Mouse (Mus musculus): ENCODE results near the gene Apba3. TPM values are rescaled to one million over a fixed set of nuclear protein-coding genes. Genes with fewer than 3 reads are reported as not detected.
A peak's percentile ranks its signal among the peaks of the same experiment; 100 is the strongest.

Apba3 gene
- polyA plus RNA-seq, 1 experiment, result 45.2 TPM

- TF ChIP-seq POLR2A (IDR thresholded peaks at IDR 0.05; ENCODE audit: borderline replicate concordance, extremely low read depth, insufficient read depth, insufficient read length, poor library complexity, severe bottlenecking) (no peak), CTCF (IDR thresholded peaks at IDR 0.05; ENCODE audit: borderline replicate concordance, extremely low read depth, insufficient read depth, insufficient read length) (no peak)
- no peak for DNase-seq (ENCODE audit: low read depth)
Measured at GRCm38 (mm10) chr10:81284189-81284588, 17.4 kb downstream of the Apba3 start.

DNA sequence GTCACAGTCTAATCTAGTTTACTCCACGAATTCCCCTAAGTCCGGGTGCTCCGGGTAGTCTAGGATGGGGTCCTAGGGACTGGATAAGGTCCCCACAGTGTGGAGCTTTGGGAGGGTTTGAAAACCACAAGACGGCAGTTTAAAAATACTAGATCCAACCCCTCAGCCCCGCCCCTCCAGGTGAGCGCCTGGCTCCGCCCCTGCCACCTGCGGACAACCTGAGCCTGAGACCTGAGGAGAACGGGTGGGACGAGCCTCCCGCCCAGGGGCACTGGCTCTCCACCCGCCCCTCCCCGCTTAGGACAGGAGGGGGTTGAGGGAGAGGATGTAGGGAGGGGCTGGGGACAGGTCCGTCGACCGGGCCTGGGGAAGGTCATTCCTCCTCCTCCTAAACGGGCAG, 18.0 kb downstream of the Apba3 start:
- TF ChIP-seq POLR2A (IDR thresholded peaks at IDR 0.05; ENCODE audit: borderline replicate concordance, extremely low read depth, insufficient read depth, insufficient read length, poor library complexity, severe bottlenecking) (no peak), CTCF (IDR thresholded peaks at IDR 0.05; ENCODE audit: borderline replicate concordance, extremely low read depth, insufficient read depth, insufficient read length) (no peak)
- DNase-seq (ENCODE audit: low read depth), result no peak

DNA sequence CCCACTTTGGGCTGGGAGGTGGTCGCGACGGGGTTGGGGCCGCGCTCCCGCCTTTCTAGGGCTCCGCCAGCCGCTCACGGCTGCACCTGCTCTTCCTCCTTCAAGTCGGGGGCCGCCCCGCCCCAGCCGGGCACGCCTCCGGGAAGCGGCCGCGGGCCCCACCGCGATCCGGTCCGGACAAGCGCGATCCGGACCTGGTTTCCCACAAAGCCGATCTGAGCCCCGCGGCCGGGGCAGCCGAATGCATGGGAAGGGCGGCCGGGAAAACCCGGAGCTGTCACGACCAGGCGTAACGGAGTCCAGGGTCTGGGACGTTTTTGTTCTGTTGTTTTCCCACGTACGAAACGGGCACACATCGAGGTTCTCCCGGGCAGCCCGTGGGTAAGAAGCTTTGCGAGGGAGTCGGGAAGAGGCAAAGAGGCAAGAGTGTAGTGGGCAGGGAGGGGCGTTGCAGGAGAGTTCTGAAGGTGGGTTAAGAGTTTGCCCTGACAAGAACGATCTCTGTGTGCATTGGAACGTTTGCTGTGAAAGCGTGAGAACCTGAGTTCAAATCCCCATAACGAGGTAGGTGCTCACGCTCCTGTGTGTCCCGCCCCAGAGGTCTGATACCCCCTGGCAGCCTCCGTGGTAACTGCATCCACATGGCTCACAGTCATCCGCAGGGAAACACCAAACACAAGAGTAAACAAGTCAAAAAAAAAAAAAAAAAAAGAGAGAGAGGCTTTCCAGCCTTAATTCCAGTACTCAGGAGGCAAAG, 19.1 kb downstream of the Apba3 start:
- peak; percentile 95 for DNase-seq (ENCODE audit: low read depth)
- TF ChIP-seq POLR2A (IDR thresholded peaks at IDR 0.05; ENCODE audit: borderline replicate concordance, extremely low read depth, insufficient read depth, insufficient read length, poor library complexity, severe bottlenecking) (0 out of 2 replicates have a peak, but pooled peaks have one; percentile 18), CTCF (IDR thresholded peaks at IDR 0.05; ENCODE audit: borderline replicate concordance, extremely low read depth, insufficient read depth, insufficient read length) (no peak)

DNA sequence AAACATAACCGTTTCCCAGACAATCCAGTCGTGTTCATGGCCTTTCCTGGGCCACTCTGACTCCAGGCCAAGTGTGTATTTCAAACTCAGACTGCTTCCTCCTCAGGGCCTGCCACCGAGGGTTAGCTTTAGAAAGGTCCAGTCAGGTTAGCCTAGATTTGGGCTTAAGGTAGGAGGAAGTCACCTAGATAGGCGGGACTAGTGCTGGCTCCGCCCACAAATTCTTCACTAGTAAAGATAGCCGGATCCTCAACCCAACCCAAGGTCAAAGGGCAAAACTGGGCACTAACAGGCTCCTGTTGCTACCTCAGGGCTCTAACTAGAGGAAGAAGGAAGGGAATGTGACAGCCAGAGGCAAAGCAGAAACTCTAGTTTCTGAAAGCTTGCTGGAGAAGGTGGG, 19.8 kb downstream of the Apba3 start:
- DNase-seq (ENCODE audit: low read depth), result no peak
- TF ChIP-seq POLR2A (IDR thresholded peaks at IDR 0.05; ENCODE audit: borderline replicate concordance, extremely low read depth, insufficient read depth, insufficient read length, poor library complexity, severe bottlenecking), result no peak
- TF ChIP-seq CTCF (IDR thresholded peaks at IDR 0.05; ENCODE audit: borderline replicate concordance, extremely low read depth, insufficient read depth, insufficient read length), result no peak

- no peak for DNase-seq (ENCODE audit: low read depth)
Measured at GRCm38 (mm10) chr10:81287513-81288157, 20.9 kb downstream of the Apba3 start.

DNA sequence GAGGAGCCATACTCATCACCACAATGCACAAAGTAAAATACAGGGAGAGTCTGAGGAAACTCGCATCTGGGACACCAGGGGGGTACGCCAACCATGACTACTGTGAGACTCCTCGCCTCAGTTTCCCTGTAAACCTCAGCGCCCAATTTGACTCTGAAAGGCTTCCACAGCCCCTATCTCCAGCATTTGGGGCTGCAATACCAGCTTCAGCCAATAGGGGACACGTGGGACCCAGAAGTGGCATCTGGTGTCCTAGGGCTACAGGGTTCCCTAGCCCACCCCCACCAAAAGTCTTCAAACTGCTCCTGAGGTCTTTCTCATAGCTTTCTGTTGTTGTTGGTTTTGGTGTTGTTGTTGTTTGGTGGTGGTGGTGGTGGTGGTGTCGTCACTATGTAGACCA, 21.8 kb downstream of the Apba3 start:
- no peak for TF ChIP-seq POLR2A (IDR thresholded peaks at IDR 0.05; ENCODE audit: borderline replicate concordance, extremely low read depth, insufficient read depth, insufficient read length, poor library complexity, severe bottlenecking)
- TF ChIP-seq CTCF (IDR thresholded peaks at IDR 0.05; ENCODE audit: borderline replicate concordance, extremely low read depth, insufficient read depth, insufficient read length), result peak; percentile 53; the same call in 1 of the 2 replicates
- DNase-seq (ENCODE audit: low read depth), result no peak

More at GRCm38 (mm10) chr10:81287513-81288157, 20.9 kb downstream of the Apba3 start:
- TF ChIP-seq CTCF (IDR thresholded peaks at IDR 0.05; ENCODE audit: borderline replicate concordance, extremely low read depth, insufficient read depth, insufficient read length) (peak; percentile 70), POLR2A (IDR thresholded peaks at IDR 0.05; ENCODE audit: borderline replicate concordance, extremely low read depth, insufficient read depth, insufficient read length, poor library complexity, severe bottlenecking) (no peak)

DNA sequence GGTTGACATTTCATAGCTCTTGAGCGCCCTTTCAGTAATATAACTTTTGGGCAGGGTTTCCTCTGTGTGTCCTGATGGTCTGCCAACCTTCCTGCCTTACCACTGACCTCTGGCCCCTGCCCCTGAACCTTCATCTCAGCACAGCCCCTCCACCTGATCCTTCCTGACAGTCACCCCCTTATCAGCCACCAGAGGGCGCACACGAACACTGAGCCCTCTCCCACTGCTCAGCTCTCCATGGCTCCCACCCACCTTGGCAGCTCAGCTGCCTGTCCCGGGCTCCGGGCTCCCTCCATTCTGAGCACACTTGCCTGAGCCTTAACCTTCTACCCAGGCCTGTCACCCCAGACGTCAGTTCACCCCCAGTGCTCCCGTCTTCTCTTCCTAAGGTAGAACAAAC, 22.5 kb downstream of the Apba3 start:
- TF ChIP-seq POLR2A (IDR thresholded peaks at IDR 0.05; ENCODE audit: borderline replicate concordance, extremely low read depth, insufficient read depth, insufficient read length, poor library complexity, severe bottlenecking) (no peak), CTCF (IDR thresholded peaks at IDR 0.05; ENCODE audit: borderline replicate concordance, extremely low read depth, insufficient read depth, insufficient read length) (peak; percentile 95)
- DNase-seq (ENCODE audit: low read depth), result peak; percentile 79

- TF ChIP-seq CTCF (IDR thresholded peaks at IDR 0.05; ENCODE audit: borderline replicate concordance, extremely low read depth, insufficient read depth, insufficient read length) (no peak), POLR2A (IDR thresholded peaks at IDR 0.05; ENCODE audit: borderline replicate concordance, extremely low read depth, insufficient read depth, insufficient read length, poor library complexity, severe bottlenecking) (no peak)
- no peak for DNase-seq (ENCODE audit: low read depth)
Measured at GRCm38 (mm10) chr10:81289811-81290210, 23.1 kb downstream of the Apba3 start.

GRCm38 (mm10) chr10:81290698-81291460, 24.1 kb downstream of the Apba3 start:
- no peak for TF ChIP-seq CTCF (IDR thresholded peaks at IDR 0.05; ENCODE audit: borderline replicate concordance, extremely low read depth, insufficient read depth, insufficient read length)
- TF ChIP-seq POLR2A (IDR thresholded peaks at IDR 0.05; ENCODE audit: borderline replicate concordance, extremely low read depth, insufficient read depth, insufficient read length, poor library complexity, severe bottlenecking), result no peak
- peak; percentile 66 for DNase-seq (ENCODE audit: low read depth)

DNA sequence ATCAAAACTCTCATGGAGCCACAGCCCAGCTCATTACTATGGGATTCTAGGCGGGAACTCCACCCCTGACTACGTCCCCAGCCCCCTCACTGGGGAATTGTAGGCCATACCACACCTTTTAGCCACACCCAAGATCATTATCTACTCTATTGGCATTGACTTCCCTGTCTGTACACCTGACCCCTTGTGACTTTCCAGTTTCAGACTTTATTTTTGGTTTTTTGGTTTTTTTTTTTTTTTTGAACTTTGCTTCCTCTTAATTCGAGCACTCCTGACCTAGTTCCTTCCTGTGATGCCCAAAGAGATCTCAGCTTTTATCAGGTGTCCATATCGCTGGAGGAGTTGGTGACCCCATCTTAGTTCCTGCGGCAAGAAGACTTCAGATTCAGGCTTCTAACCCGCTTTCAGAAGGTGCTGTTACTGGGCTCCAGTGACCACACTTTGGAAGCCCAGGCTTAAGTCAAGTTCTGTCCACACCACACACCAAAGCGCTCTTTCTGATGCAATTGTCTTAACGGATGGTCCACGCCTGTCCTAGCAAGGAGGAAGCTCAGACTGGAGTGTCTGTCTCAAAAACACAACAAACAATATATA, 24.8 kb downstream of the Apba3 start, which contains the start of gene Tjp3:
TSS of gene Tjp3 (minus strand) at position 71 of the 594 bp plus-strand sequence.
- TF ChIP-seq POLR2A (IDR thresholded peaks at IDR 0.05; ENCODE audit: borderline replicate concordance, extremely low read depth, insufficient read depth, insufficient read length, poor library complexity, severe bottlenecking) (no peak), CTCF (IDR thresholded peaks at IDR 0.05; ENCODE audit: borderline replicate concordance, extremely low read depth, insufficient read depth, insufficient read length) (no peak)
- no peak for DNase-seq (ENCODE audit: low read depth)
